Mouse (Mus musculus) small intestine, adult 2 months (tissue): ENCODE measurements around the gene Ift57.

Source experiments
- CTCF ChIP-seq: fragments of 200-500 bp; IDR thresholded peaks from 2 replicates; pipeline ENCODE4 v1.5.1; 2012; ENCODE audit warnings: low read depth, mild to moderate bottlenecking, control low read depth, inconsistent platforms, low read length, moderate library complexity, mixed read lengths; ENCODE audit not compliant: insufficient replicate concordance, insufficient read length; ENCODE audit errors: extremely low read depth
- POLR2A ChIP-seq: fragments of 200-500 bp; IDR thresholded peaks from 2 replicates; pipeline ENCODE4 v1.6.1; 2012; ENCODE audit warnings: low read depth, mild to moderate bottlenecking, control low read depth, inconsistent platforms, low read length, moderate library complexity

- TF ChIP-seq POLR2A, result no peak
- TF ChIP-seq CTCF, result no peak
Measured at GRCm38 (mm10) chr16:49659131-49659530, 39.9 kb upstream of the Ift57 start.
